Mouse (Mus musculus) urinary bladder, adult 2 months (tissue): ENCODE data around the gene Adprm. TPM values are rescaled to one million over a fixed set of nuclear protein-coding genes. Genes with fewer than 3 reads are reported as not detected.
"Not testable (repeated sequence)": the region's sequence is repeated elsewhere in the genome, so short reads cannot be mapped to it uniquely, and the experiment has no call there.

ENCODE experiments used
- DNase-seq: peaks from one replicate; pipeline ENCODE4 v3.0.0; 2022; ENCODE audit warnings: low spot score
- polyA plus RNA-seq: library from polyadenylated mRNA; depleted of rRNA; stranded (reverse); fragments of >200 nt; gene quantifications from 2 replicates; pipeline ENCODE4 v1.2.3, GENCODE M21; 2012

Adprm gene
- polyA plus RNA-seq, 1 experiment, result 37.5 TPM

GRCm38 (mm10) chr11:67023802-67024340 is 28.5 kb downstream of the Adprm start:
- no peak for DNase-seq

GRCm38 (mm10) chr11:67023191-67023590 is 29.2 kb downstream of the Adprm start:
- DNase-seq, result not testable (repeated sequence)

GRCm38 (mm10) chr11:67022354-67023115 is 29.9 kb downstream of the Adprm start:
- no peak for DNase-seq

GRCm38 (mm10) chr11:67020948-67021347 is 31.4 kb downstream of the Adprm start:
- peak; percentile 37 for DNase-seq

- no peak for DNase-seq
Observed at GRCm38 (mm10) chr11:67019711-67020475, 32.5 kb downstream of the Adprm start.

GRCm38 (mm10) chr11:67017801-67018591 is 34.4 kb downstream of the Adprm start:
- DNase-seq, result no peak

GRCm38 (mm10) chr11:67011635-67012034 is 40.8 kb downstream of the Adprm start:
- DNase-seq, result no peak

GRCm38 (mm10) chr11:67010430-67010829 is 42.0 kb downstream of the Adprm start:
- DNase-seq, result no peak

- DNase-seq, result no peak
Observed at GRCm38 (mm10) chr11:67008528-67008927, 43.9 kb downstream of the Adprm start.

- DNase-seq, result no peak
Observed at GRCm38 (mm10) chr11:67007961-67008360, 44.4 kb downstream of the Adprm start.

GRCm38 (mm10) chr11:67002911-67003310 is 49.5 kb downstream of the Adprm start:
- DNase-seq, result no peak

GRCm38 (mm10) chr11:67001717-67002116 is 50.7 kb downstream of the Adprm start:
- no peak for DNase-seq

GRCm38 (mm10) chr11:67000671-67001070 is 51.7 kb downstream of the Adprm start:
- DNase-seq, result no peak

- DNase-seq, result peak; percentile 84
Observed at GRCm38 (mm10) chr11:66998467-66999403, 53.7 kb downstream of the Adprm start.

GRCm38 (mm10) chr11:66996446-66996845 is 55.9 kb downstream of the Adprm start:
- DNase-seq, result no peak

GRCm38 (mm10) chr11:66993674-66994073 is 58.7 kb downstream of the Adprm start:
- no peak for DNase-seq

- no peak for DNase-seq
Observed at GRCm38 (mm10) chr11:66992150-66992549, 60.2 kb downstream of the Adprm start.
